Mouse (Mus musculus): ENCODE results near the gene Bahd1.

The Bahd1 gene

DNA sequence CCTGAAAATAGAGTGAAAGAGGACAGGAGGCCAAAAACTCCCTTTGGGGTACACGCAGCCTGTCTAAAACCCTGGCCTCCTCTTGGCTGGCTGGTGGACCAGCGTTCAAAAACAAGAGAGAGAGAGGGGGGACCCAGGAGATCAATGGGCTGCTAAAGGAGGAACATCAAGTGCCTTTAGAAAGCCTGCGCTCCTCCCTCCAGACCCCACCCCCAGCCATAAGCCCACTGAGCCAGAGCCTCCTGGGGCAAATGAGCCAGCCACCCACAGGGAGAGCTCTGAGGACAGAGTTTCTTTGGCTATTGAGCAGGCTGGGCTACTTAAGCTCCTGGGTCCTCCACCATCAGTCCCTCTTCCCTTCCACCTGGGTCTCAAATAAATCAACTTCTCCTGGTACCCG lies 1.4 kb upstream of the Bahd1 start:
- no peak for DNase-seq (ENCODE audit: extremely low spot score)

DNA sequence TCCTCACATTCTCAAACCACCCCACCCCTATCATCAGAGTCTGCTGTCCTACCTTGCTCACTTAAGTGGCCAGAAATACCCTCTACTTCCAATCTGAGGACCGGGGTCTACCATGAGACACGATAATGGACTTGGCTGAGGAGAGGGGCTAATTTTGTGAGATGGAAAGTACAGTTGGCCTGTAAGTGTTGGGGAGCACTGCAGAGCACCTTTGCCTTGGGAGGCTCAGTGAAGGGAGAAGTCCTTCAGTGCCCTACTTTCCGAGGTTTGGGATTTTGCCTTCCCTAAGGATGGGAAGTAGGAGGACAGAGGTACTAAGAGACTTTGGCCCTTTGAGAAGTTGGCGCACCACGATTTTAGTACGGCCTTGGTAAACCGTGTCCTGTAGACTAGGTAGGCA lies 871 bp upstream of the Bahd1 start:
- DNase-seq (ENCODE audit: extremely low spot score) = no peak

DNA sequence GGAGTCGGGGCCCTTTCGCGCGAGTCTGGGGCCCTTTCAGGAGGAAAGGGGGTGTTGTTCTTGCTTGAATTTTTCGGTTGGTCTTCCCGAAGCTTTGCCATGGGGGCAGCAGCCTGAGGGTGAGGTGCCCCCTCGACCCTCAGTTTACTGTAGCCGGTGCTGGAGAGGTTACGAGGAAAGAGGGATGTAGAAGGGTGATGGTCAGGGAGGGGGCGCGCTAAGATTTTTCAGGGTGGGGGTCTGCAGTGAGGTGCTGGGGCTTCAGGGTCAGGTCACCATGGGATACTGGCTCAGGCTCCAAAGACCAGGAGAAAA lies 606 bp downstream of the Bahd1 start:
- DNase-seq (ENCODE audit: extremely low spot score) = no peak

DNA sequence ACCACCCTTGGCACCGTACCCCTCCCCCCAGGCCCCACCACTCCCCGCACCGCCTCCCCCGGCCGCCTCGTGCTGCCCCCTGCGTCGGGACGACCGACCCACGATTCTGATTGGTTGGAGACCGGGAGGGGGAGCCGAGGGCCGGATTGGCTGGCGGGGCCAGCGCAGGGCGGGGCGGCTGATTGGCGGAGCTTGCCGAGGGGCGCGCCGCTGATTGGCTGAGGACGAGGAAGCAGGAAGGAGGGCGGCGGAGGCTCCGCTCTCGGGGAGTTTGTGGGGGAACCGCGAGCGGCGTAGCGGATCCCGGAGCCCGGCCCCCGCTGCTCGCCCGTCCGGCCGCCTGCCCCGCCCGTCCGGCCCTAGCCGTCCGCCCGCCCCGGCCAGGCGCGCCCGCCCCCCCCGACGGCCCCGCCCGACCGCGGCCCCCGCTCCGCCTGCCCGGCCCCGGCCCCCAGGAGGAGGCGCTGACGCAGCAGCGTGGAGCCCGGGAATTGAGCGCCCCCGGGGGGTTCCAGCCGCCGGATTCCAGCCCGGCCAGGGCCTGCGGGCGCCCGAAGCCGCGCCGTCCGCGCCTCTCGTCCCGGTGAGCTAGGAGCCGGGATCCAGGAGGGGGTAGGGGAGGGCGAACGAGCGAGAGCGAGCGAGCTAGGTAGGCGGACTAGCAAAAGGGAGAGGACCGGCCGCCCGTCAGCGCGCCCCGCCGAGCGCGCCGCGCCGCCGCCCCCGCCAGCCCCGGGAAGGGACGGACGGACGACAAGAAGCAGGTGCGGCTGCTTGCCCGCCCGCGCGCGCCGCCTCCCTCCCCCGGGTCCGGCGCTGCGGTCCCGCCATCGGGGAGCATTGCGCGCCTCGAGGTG lies 1.2 kb downstream of the Bahd1 start:
- peak; percentile 97 for DNase-seq (ENCODE audit: extremely low spot score)

DNA sequence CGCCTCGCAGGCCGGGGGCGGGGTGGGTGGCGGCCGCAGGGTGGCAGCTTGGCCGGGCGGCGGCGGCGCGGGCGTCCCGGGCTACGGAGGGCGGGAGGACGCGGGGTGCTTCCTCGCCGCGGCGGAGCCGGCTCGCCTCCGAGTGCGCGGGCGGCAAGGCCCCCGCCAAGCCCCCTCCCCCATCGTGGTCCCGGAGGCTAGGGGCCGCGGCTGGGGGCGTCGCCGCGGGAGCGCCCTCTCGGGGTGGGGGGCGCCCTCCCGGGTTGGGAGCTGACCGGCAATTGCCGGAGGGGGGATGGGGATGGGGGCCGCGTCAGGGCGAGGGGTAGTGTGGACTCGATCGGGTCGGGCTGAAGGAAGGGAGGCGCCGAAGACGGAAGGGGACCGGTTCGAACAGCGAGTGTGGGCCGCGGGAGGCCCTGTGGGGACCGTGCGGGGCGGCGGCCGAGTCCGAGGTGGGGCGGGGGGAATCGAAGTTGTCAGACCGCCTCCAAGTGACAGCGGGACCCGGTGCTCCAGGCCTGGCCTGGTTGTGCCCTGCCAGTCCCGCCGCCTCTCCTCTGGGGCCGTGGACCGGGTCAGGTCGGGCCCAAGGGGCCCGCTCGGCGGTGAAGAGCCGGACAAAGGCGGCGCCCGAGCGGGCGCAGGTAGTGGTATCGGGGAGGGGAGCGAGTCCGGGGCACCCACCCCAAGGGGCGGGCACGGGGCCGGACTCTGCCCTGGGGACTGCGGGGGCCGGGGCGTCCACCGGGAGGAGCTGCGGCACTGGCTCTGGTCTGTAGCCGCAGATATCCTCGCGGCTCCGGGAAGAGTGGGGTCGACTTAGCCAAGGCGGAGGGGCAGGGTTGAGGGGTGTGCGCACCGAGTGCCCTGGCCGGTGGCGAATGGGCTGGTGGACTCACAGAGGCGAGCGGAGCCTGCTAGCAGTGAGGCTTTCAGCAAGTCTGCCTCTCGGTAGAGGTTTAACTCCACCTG lies 2.2 kb downstream of the Bahd1 start:
- peak; percentile 72 for DNase-seq (ENCODE audit: extremely low spot score)

DNA sequence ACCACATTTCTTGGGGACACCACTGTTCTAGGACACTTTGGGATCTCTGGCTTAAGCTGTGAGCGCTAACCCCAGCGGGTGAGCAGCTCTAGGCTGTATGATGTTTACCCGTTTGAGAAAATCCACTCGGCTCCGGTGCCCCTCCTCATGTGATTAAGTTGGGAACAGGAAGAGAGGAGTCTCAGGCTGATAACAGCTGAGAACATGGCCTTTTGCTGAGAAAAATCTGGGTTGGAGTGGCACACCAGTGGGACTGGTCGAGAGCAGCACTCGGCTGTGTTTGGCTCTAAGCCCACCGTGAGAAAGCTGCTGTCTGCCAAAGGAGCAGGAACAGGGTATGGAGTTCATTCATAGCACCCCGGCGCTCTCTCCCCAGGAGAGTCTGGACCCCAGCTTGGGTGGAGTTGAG lies 3.2 kb downstream of the Bahd1 start:
- DNase-seq (ENCODE audit: extremely low spot score) = no peak

DNA sequence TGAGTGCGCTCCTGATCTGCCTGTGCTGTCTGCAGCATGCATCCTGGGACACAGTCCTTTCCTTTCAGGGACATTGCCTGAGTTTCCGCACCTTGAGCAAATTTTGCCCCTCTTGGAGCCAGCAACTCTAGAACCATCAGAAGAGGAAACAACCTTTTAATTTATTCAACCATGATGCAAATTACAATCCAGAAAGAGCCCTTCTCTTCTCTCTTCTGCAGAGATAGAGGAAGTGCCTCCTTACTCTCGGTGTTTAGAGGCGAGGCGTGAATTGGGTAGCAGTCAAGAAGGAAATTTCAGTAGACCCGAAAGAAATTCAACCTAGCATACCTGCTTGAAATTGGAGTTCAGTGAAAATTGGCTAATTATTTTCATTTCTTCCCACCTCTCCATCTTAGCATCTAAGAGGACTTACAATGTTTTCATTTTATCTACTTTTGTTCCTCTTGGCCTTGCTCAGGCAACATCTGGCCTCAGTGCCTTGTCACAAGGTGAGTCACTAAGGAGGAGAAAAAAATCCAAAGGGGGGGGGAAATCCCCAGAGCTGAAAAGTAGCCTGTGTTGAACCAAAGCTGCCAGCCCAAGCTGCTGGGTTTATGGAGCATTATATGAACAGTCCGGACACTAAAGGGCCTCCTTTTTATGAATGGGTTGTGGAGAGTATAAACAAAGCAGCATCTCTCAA lies 5.4 kb downstream of the Bahd1 start:
- no peak for DNase-seq (ENCODE audit: extremely low spot score)

DNA sequence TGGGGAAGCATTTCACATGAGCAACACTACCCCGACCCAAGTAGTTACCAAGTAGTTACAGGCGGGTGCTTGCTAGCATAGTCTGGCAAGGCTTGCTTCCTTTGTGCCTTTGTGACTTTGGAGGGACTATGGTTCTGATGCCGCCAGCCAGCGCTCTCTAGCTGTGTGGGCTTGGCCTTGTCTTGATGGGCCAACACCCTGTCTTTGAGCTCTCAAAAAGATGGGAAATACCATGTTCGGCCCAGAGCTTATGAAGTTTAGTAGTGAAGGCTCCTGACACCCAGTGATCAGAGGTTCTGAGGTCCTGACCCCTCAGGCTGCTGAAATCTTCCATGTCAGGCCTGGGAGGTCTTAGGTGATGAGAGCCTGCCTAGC lies 5.9 kb downstream of the Bahd1 start:
- DNase-seq (ENCODE audit: extremely low spot score) = no peak

DNA sequence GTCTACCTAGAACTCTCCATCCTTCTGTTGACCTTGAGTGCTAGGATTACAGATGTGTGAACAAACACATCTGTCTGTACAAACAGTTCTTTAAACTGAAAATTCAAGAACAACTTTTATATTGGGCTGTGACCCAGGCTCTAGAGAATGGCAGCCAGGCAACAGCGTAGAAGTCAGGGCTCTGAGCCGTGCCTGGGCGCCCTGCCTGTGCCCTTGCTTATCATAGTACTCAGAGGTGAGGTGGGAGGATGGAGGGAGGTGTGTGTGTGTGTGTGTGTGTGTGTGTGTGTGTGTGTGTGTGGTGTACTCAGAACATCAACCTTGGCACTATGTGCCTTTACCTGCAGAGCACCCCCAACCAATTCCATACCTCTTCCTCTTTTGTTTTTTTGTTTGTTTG lies 7.6 kb downstream of the Bahd1 start:
- no peak for DNase-seq (ENCODE audit: extremely low spot score)

DNA sequence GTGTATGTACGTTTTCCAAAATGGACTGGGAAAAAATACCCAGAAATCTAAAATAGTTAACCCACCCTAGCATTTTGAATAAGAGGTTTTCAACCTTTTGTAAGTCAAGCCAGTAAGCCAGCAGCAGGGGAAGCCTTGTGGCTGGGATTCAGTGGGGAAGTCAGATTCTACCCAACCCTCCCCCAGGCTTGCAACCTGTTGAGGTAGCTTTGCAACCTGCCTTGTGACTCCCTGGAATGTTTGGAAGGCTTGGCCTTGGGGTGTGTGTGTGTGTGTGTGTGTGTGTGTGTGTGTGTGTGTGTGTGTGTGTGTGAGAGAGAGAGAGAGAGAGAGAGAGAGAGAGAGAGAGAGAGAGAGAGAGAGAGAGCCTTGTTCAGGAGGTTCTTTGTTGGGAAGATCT lies 9.0 kb downstream of the Bahd1 start:
- DNase-seq (ENCODE audit: extremely low spot score) = no peak

DNA sequence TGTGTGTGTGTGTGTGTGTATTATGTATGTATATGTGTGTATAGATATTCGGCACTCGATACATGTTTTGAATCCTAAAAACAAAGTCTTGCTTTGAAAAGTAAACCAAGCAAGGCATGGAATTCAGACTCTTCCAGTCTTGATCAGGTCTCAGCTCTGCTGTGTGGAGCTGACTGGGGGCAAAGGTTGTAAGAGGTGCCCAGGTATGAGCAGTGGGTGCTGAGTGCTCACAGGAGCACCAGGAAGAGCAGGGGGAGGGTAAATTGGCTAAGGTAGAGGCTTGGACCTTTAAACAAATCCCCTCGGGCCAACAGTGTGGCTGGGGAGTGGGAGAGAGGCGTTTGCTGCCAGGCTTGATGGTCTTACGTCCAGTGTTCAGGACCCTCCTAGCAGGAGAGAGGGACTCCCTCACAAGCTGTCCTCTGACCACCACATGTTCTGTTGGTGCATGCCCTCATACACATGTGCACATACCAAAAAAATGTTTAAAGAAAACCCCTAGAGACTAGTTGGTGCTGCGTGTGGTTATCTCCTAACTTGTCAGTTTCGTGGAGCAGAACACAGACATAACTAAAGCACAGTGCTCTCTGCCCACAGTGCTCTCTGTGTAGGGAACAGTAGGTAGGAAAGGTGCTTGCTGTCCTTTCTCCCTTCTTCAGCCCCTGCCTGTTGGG lies 10.6 kb downstream of the Bahd1 start:
- no peak for DNase-seq (ENCODE audit: extremely low spot score)

DNA sequence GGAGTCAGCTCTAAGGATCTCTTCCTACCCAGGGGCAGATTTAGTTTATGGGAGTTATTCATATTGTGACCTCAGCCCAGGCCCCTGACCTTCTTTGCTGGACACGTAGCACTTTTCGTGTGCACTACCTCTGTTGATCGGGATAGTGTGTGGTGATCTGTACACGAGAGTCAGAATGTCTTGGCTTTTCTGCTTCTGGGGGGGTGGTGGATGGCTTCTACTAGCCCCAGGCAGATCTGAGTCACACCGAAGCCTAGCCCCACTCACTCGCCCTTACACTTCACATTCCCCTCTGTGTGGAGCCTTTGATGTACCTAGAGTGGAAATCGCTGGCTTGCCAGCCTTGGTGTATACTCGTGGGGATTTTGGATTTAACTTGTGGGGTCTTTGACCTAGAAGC lies 12.5 kb downstream of the Bahd1 start:
- DNase-seq (ENCODE audit: extremely low spot score) = no peak

DNA sequence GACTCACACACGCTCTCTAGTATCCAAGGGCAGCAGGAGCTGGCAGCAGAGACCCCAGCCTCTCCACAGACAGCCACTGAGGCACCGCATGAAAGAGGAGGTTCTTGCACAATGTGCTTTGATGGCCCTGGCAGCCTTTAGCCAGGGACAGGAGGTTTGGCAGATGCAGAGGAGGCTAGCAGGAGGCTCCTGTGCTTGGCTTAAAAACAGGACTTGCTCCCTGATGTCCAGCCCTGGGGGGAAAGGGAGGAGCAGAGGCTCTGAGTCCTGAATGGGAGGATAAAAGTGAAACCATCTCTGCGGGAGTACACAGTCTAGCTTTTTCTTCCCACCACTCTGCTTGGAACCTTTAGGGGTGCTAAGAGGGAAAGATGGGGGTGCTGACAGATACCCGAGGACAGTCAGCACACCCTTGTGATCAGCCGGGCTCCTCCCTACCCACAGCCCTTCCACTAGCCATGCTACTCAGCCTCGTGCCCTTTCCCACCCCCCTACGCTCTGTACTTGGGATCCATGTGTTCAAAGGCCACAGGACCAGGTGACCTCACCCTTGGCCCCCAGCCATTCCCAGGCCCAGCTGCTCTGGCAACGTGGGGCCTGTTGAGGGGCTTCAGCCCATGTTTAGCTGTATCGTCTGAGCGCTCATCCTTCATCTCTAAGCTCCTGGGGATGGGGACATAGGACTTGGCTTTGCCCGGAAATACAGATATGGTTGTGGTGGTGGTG lies 13.5 kb downstream of the Bahd1 start:
- no peak for DNase-seq (ENCODE audit: extremely low spot score)

DNA sequence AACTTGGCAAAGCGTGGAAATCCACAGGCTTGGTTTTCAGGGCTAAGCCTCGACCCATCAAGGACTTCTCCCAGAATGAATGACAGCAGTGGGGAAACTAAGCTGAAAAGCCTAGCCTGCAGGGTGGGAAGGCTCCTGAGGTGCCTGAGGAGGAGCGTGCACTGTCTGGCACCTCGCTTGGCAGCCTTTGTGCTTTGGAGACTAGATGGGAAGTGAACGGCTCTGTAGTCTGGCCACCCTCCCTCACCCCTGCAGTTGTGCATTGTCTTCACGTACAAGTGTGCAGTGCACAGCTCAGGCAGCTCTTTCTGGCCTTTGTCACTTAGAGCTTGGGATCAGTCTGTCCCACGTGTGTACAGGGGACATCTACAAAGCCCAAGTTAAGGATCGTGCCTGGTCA lies 14.5 kb downstream of the Bahd1 start:
- no peak for DNase-seq (ENCODE audit: extremely low spot score)

DNA sequence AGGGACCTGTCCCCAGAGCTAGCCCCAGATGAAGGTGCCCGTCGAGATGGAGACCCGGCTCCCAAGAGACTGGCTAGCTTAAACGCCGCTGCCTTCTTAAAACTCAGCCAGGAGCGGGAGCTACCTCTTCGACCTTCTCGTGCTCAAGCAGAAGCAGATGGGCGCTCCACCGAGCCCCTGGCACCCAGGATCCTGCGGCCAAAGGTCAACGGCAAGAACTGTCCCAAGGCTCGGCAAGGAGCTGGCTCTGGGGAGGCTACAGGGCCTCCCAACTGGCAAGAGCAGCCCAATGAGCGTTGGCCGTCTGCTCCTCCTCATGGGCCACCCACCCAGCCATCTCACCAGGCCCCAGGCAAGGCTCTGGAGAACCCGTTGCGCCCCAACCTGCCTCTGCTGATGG lies 16.3 kb downstream of the Bahd1 start:
- no peak for DNase-seq (ENCODE audit: extremely low spot score)

DNA sequence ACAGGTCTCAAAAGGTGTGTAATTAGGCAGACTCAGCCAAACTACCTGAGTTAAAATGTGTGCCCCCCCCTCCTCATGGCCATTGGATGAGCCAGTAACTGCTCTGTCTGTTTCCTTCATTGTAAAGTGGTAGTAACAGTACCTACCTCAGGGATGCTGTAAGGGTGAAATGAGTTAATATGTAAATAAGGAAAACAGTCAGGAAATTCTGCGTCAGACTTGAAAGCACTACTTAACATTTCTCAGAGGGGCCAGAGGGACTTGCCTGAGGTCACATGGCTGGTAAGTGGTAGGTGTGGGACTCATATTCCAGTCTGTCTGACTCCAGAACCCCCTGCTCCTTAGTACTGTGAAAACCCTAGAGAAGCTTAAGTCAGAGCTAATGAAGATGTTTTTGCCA lies 18.4 kb downstream of the Bahd1 start:
- DNase-seq (ENCODE audit: extremely low spot score) = no peak

DNA sequence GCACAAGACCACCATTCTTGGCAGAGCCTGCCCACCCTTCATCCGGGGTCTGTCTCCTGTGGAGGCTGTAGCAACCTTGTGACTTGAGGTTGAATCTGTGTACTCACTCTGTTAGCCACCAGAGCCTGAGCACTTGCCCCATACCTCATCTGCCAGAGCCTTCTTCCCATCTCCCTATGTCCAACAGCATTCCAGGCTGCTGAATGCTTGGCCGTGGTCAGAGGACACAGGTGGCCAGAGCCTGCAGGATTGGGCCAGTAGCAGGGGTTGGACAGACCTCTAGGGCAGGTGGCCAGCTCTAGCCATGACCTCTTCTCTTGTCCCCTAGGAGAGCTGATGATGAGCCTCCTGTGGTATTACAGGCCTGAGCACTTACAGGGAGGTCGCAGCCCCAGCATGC lies 20.3 kb downstream of the Bahd1 start:
- no peak for DNase-seq (ENCODE audit: extremely low spot score)

DNA sequence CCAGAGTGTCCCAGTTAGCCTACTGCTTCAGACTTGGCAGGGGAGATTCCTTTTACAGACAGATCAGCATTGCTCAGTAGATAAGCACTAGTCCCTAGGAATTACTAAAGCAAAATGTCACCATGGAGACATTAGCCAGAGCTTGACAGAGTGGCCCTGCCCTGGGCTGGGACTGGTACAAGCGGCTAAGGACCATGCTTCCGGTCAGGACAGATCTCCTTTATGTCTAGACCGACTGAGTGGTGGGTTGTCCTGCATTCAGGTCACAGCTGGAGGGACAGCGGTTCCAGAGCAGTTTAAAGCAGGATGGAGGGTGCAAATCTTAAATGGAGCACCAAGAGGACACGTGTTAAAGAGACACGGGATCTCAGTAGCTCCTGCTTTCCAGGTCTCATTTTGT lies 25.8 kb downstream of the Bahd1 start:
- DNase-seq (ENCODE audit: extremely low spot score) = no peak

DNA sequence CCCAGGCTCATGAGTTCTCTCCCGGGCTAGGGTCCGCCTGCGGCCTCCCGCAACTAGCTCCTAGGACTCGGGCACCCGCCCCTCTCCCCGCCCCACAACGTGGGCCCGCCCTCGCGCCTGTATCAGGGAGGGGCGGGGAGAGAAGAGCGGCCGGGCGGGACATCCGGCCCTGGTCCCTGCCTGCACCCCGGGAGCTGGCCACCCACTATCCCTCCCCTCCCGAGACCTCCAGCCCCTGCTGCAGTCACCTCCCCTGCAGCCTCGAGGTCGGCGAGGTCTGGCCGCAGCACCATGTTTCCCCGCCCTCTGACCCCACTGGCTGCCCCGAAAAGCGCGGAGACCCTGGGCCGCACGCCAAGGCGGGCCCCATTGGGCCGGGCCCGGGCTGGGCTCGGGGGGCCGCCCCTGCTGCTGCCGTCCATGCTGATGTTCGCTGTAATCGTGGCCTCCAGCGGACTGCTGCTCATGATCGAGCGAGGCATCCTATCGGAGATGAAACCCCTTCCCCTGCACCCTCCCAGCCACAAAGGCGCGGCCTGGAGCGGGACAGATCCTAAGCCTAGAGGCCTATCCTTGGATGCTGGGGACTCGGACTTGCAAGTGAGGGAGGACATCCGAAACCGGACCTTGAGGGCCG lies 26.3 kb downstream of the Bahd1 start, which contains the start of gene Chst14:
Gene Chst14, plus strand, starts transcription at position 136 of the 637 bp plus-strand sequence.
- DNase-seq (ENCODE audit: extremely low spot score) = peak; percentile 86

DNA sequence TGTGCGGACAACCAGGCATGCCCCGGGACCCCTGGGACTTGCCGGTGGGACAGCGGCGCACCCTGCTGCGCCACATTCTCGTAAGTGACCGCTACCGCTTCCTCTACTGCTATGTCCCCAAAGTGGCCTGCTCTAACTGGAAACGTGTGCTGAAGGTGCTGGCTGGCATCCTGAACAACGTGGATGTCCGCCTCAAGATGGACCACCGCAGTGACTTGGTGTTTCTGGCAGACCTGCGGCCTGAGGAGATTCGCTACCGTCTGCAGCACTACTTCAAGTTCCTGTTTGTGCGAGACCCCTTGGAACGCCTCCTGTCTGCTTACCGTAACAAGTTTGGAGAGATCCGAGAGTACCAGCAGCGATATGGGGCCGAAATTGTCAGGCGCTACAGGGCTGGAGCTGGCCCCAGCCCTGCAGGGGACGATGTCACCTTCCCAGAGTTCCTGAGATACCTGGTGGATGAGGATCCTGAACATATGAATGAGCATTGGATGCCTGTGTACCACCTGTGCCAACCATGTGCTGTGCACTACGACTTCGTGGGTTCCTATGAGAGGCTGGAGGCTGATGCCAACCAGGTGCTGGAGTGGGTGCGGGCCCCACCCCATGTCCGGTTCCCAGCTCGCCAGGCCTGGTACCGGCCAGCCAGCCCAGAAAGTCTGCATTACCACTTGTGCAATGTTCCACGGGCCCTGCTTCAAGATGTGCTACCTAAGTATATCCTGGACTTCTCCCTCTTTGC lies 27.0 kb downstream of the Bahd1 start:
- DNase-seq (ENCODE audit: extremely low spot score) = no peak

Data from embryo, embryonic 9.5 days (tissue).